Mouse (Mus musculus): ENCODE data around the gene Sparcl1. TPM values are rescaled to one million over a fixed set of nuclear protein-coding genes. Genes with fewer than 3 reads are reported as not detected.

Gene Sparcl1
- polyA plus RNA-seq, 1 experiment from 2014 or later = 50.1 TPM

- Histone ChIP-seq H3K27me3 (no peaks in the 10 kb centered on the region), H3K9me3 (no peaks in the 10 kb centered on the region), H3K4me2 (replicated peaks) (no peak overlapping the region), H3K27ac (no peak overlapping the region), H3K36me3 (no peaks in the 10 kb centered on the region), H3K9ac (no peak overlapping the region), H3K4me3 (no peak overlapping the region), H3K4me1 (peaks cover 8% of the 10 kb centered on the region)
- 91% methylated on average over 4 of the region's 4 CpGs for WGBS
- no peak for ATAC-seq (ENCODE audit: insufficient number of reproducible peaks, insufficient read depth, low FRiP score, low TSS enrichment)
These were observed 17.4 kb upstream of the Sparcl1 start for GRCm38 (mm10) chr5:104130891-104131290.

GRCm38 (mm10) chr5:104128281-104129031, 14.9 kb upstream of the Sparcl1 start:
- 32% methylated on average over 12 of the region's 12 CpGs for WGBS
- H3K9ac ChIP-seq = no peak overlapping the region
- H3K9me3 ChIP-seq = no peaks in the 10 kb centered on the region
- no peak overlapping the region for H3K4me3 ChIP-seq
- no peak; the same call in 1 of the 2 replicates for ATAC-seq (ENCODE audit: insufficient number of reproducible peaks, insufficient read depth, low FRiP score, low TSS enrichment)
- no peaks in the 10 kb centered on the region for H3K36me3 ChIP-seq
- peaks cover 8% of the 10 kb centered on the region for H3K4me1 ChIP-seq
- H3K27me3 ChIP-seq = no peaks in the 10 kb centered on the region
- no peak overlapping the region; the same call in 1 of the 2 replicates for H3K27ac ChIP-seq
- no peak overlapping the region for H3K4me2 ChIP-seq (replicated peaks)

GRCm38 (mm10) chr5:104127351-104127750, 13.8 kb upstream of the Sparcl1 start:
- H3K9me3 ChIP-seq = no peaks in the 10 kb centered on the region
- H3K4me3 ChIP-seq = no peak overlapping the region
- ATAC-seq (ENCODE audit: insufficient number of reproducible peaks, insufficient read depth, low FRiP score, low TSS enrichment) = no peak
- H3K4me1 ChIP-seq = peaks cover 8% of the 10 kb centered on the region
- no peaks in the 10 kb centered on the region for H3K36me3 ChIP-seq
- H3K9ac ChIP-seq = no peak overlapping the region
- no peak overlapping the region for H3K4me2 ChIP-seq (replicated peaks)
- H3K27ac ChIP-seq = no peak overlapping the region
- 82% methylated on average over 1 of the region's 1 CpGs for WGBS
- H3K27me3 ChIP-seq = no peaks in the 10 kb centered on the region

- ATAC-seq (ENCODE audit: insufficient number of reproducible peaks, insufficient read depth, low FRiP score, low TSS enrichment) = no peak
- Histone ChIP-seq H3K9ac (no peak overlapping the region), H3K27me3 (no peaks in the 10 kb centered on the region), H3K4me3 (no peak overlapping the region), H3K27ac (no peak overlapping the region), H3K9me3 (no peaks in the 10 kb centered on the region), H3K36me3 (no peaks in the 10 kb centered on the region), H3K4me1 (peaks cover 8% of the 10 kb centered on the region), H3K4me2 (replicated peaks) (no peak overlapping the region)
- 86% methylated on average over 12 of the region's 12 CpGs for WGBS
These were observed 13.2 kb upstream of the Sparcl1 start for GRCm38 (mm10) chr5:104126561-104127320.

GRCm38 (mm10) chr5:104124016-104124658, 10.6 kb upstream of the Sparcl1 start:
- H3K27me3 ChIP-seq = no peaks in the 10 kb centered on the region
- H3K36me3 ChIP-seq = no peaks in the 10 kb centered on the region
- no peak overlapping the region for H3K27ac ChIP-seq
- WGBS = 88% methylated on average over 6 of the region's 6 CpGs
- no peak overlapping the region for H3K4me2 ChIP-seq (replicated peaks)
- no peak for ATAC-seq (ENCODE audit: insufficient number of reproducible peaks, insufficient read depth, low FRiP score, low TSS enrichment)
- H3K4me3 ChIP-seq = no peak overlapping the region
- no peaks in the 10 kb centered on the region for H3K9me3 ChIP-seq
- no peak overlapping the region for H3K9ac ChIP-seq
- peaks cover 8% of the 10 kb centered on the region for H3K4me1 ChIP-seq

GRCm38 (mm10) chr5:104115890-104116289, 2.4 kb upstream of the Sparcl1 start:
- peaks cover 19% of the 10 kb centered on the region for H3K4me1 ChIP-seq
- no peak overlapping the region for H3K9ac ChIP-seq
- no peaks in the 10 kb centered on the region for H3K36me3 ChIP-seq
- no peaks in the 10 kb centered on the region for H3K9me3 ChIP-seq
- H3K4me2 ChIP-seq (replicated peaks) = no peak overlapping the region
- no peak overlapping the region for H3K4me3 ChIP-seq
- no peak overlapping the region for H3K27ac ChIP-seq
- WGBS = 89% methylated on average over 4 of the region's 4 CpGs
- ATAC-seq (ENCODE audit: insufficient number of reproducible peaks, insufficient read depth, low FRiP score, low TSS enrichment) = no peak
- no peaks in the 10 kb centered on the region for H3K27me3 ChIP-seq

GRCm38 (mm10) chr5:104115118-104115517, 1.6 kb upstream of the Sparcl1 start:
- no peak overlapping the region for H3K9ac ChIP-seq
- peaks cover 25% of the 10 kb centered on the region for H3K4me1 ChIP-seq
- whole genome bisulfite sequencing = 60% methylated on average over 14 of the region's 14 CpGs
- no peaks in the 10 kb centered on the region for H3K9me3 ChIP-seq
- H3K4me3 ChIP-seq = no peak overlapping the region
- no peak for ATAC-seq (ENCODE audit: insufficient number of reproducible peaks, insufficient read depth, low FRiP score, low TSS enrichment)
- H3K36me3 ChIP-seq = no peaks in the 10 kb centered on the region
- no peak overlapping the region for H3K4me2 ChIP-seq (replicated peaks)
- peak overlapping the region; percentile 32; the same call in 1 of the 2 replicates for H3K27ac ChIP-seq
- H3K27me3 ChIP-seq = no peaks in the 10 kb centered on the region

- H3K4me1 ChIP-seq = peaks cover 50% of the 10 kb centered on the region
These were observed 1.0 kb downstream of the Sparcl1 start for GRCm38 (mm10) chr5:104112511-104112910.

GRCm38 (mm10) chr5:104112016-104112415, 1.5 kb downstream of the Sparcl1 start:
- Histone ChIP-seq H3K36me3 (no peaks in the 10 kb centered on the region), H3K9ac (0 out of 2 replicates have a peak overlapping the region, but pooled peaks have one; percentile 2), H3K4me1 (peaks cover 51% of the 10 kb centered on the region), H3K4me3 (0 out of 2 replicates have a peak overlapping the region, but pooled peaks have one; percentile 7), H3K27me3 (no peaks in the 10 kb centered on the region), H3K9me3 (no peaks in the 10 kb centered on the region), H3K27ac (peak overlapping the region; percentile 75; the same call in 1 of the 2 replicates), H3K4me2 (replicated peaks) (peak overlapping the region; percentile 34)
- no peak for ATAC-seq (ENCODE audit: insufficient number of reproducible peaks, insufficient read depth, low FRiP score, low TSS enrichment)
- 9% methylated on average over 9 of the region's 9 CpGs for WGBS

More at GRCm38 (mm10) chr5:104112511-104112910, 1.0 kb downstream of the Sparcl1 start:
- peak overlapping the region; percentile 7; the same call in 1 of the 2 replicates for H3K4me3 ChIP-seq
- peak overlapping the region; percentile 75 for H3K27ac ChIP-seq
- WGBS = 16% methylated on average over 5 of the region's 5 CpGs
- no peaks in the 10 kb centered on the region for H3K27me3 ChIP-seq
- ATAC-seq (ENCODE audit: insufficient number of reproducible peaks, insufficient read depth, low FRiP score, low TSS enrichment) = no peak
- H3K9me3 ChIP-seq = no peaks in the 10 kb centered on the region
- H3K9ac ChIP-seq = 0 out of 2 replicates have a peak overlapping the region, but pooled peaks have one; percentile 2
- H3K4me2 ChIP-seq (replicated peaks) = peak overlapping the region; percentile 34
- H3K36me3 ChIP-seq = no peaks in the 10 kb centered on the region

GRCm38 (mm10) chr5:104110171-104110920, 3.2 kb downstream of the Sparcl1 start:
- H3K4me3 ChIP-seq = no peak overlapping the region
- 46% methylated on average over 9 of the region's 9 CpGs for WGBS
- no peaks in the 10 kb centered on the region for H3K9me3 ChIP-seq
- no peak for ATAC-seq (ENCODE audit: insufficient number of reproducible peaks, insufficient read depth, low FRiP score, low TSS enrichment)
- H3K4me1 ChIP-seq = peaks cover 51% of the 10 kb centered on the region
- no peak overlapping the region for H3K9ac ChIP-seq
- H3K36me3 ChIP-seq = no peaks in the 10 kb centered on the region
- peak overlapping the region; percentile 67; the same call in 1 of the 2 replicates for H3K27ac ChIP-seq
- peak overlapping the region; percentile 12; the same call in 1 of the 2 replicates for H3K4me2 ChIP-seq (replicated peaks)
- no peaks in the 10 kb centered on the region for H3K27me3 ChIP-seq

- Histone ChIP-seq H3K27ac (peak overlapping the region; percentile 67), H3K9ac (no peak overlapping the region), H3K4me1 (peaks cover 51% of the 10 kb centered on the region), H3K36me3 (no peaks in the 10 kb centered on the region), H3K4me3 (no peak overlapping the region), H3K4me2 (replicated peaks) (peak overlapping the region; percentile 46), H3K9me3 (no peaks in the 10 kb centered on the region), H3K27me3 (no peaks in the 10 kb centered on the region)
- no peak for ATAC-seq (ENCODE audit: insufficient number of reproducible peaks, insufficient read depth, low FRiP score, low TSS enrichment)
- 36% methylated on average over 3 of the region's 3 CpGs for WGBS
These were observed 4.0 kb downstream of the Sparcl1 start for GRCm38 (mm10) chr5:104109516-104109915.

Measured in embryonic facial prominence, embryonic 12.5 days (tissue).